8 mouse cellular contexts compared by ENCODE assay signal in genomic region chr9:30445232-30446085, GRCm38 (mm10). TPM values are rescaled to one million over a fixed set of nuclear protein-coding genes. Genes with fewer than 3 reads are reported as not detected.
DNase-seq lines count a peak whose midpoint lies in the region; ATAC-seq and TF ChIP-seq lines count a peak whose summit lies in the region.

No protein-coding gene starts in this region.

- H3K9me3 ChIP-seq in forebrain, embryonic 11.5 days (ENCODE audit: control insufficient read depth, low read length), result no peaks in the 10 kb centered on the region
- no peaks in the 10 kb centered on the region for H3K9me3 ChIP-seq in forebrain, postnatal 0 days (ENCODE audit: low read length)
- H3K9me3 ChIP-seq in heart, embryonic 12.5 days (replicated peaks), result no peaks in the 10 kb centered on the region
- no peaks in the 10 kb centered on the region for H3K9me3 ChIP-seq in neural tube, embryonic 15.5 days (replicated peaks)

- H3K27ac ChIP-seq in forebrain, embryonic 11.5 days (ENCODE audit: low read depth, low read length), result no peak overlapping the region
- H3K27ac ChIP-seq in forebrain, postnatal 0 days (ENCODE audit: low read depth, low read length), result no peak overlapping the region
- H3K27ac ChIP-seq in heart, embryonic 12.5 days (ENCODE audit: poor library complexity, severe bottlenecking), result peak overlapping the region; percentile 15
- no peak overlapping the region for H3K27ac ChIP-seq in neural tube, embryonic 15.5 days (replicated peaks)

- no peaks in the 10 kb centered on the region for H3K27me3 ChIP-seq in forebrain, embryonic 11.5 days (ENCODE audit: control insufficient read depth, insufficient read depth, low read length)
- H3K27me3 ChIP-seq in forebrain, postnatal 0 days (ENCODE audit: insufficient read depth, low read length), result no peaks in the 10 kb centered on the region
- no peaks in the 10 kb centered on the region for H3K27me3 ChIP-seq in heart, embryonic 12.5 days (replicated peaks)
- H3K27me3 ChIP-seq in neural tube, embryonic 15.5 days (replicated peaks), result no peaks in the 10 kb centered on the region

- H3K4me1 ChIP-seq in forebrain, embryonic 11.5 days (replicated peaks; ENCODE audit: control insufficient read depth, insufficient read depth, low read length), result 0 out of 2 replicates have a peak, but pooled peaks cover 5% of the 10 kb centered on the region
- no peaks in the 10 kb centered on the region for H3K4me1 ChIP-seq in forebrain, postnatal 0 days (ENCODE audit: insufficient read depth)
- H3K4me1 ChIP-seq in heart, embryonic 12.5 days (replicated peaks), result peaks cover 10% of the 10 kb centered on the region; the same call in 1 of the 2 replicates
- peaks cover 4% of the 10 kb centered on the region; the same call in 1 of the 2 replicates for H3K4me1 ChIP-seq in neural tube, embryonic 15.5 days

- 91% methylated on average over 14 of the region's 14 CpGs for WGBS in forebrain, embryonic 11.5 days
- 88% methylated on average over 14 of the region's 14 CpGs for WGBS in forebrain, postnatal 0 days
- 68% methylated on average over 14 of the region's 14 CpGs for WGBS in heart, embryonic 12.5 days
- WGBS in neural tube, embryonic 15.5 days, result 72% methylated on average over 14 of the region's 14 CpGs

- H3K36me3 ChIP-seq in forebrain, embryonic 11.5 days (ENCODE audit: control insufficient read depth, insufficient read depth, low read length), result no peaks in the 10 kb centered on the region
- H3K36me3 ChIP-seq in forebrain, postnatal 0 days (ENCODE audit: insufficient read depth), result peaks cover 52% of the 10 kb centered on the region
- H3K36me3 ChIP-seq in heart, embryonic 12.5 days, result peaks cover 57% of the 10 kb centered on the region
- peaks cover 46% of the 10 kb centered on the region for H3K36me3 ChIP-seq in neural tube, embryonic 15.5 days

- H3K4me2 ChIP-seq in forebrain, embryonic 11.5 days (ENCODE audit: low read depth, low read length, severe bottlenecking), result no peak overlapping the region
- no peak overlapping the region for H3K4me2 ChIP-seq in forebrain, postnatal 0 days (ENCODE audit: low read depth)
- H3K4me2 ChIP-seq in heart, embryonic 12.5 days, result no peak overlapping the region
- no peak overlapping the region for H3K4me2 ChIP-seq in neural tube, embryonic 15.5 days

- DNase-seq in forebrain, embryonic 11.5 days (ENCODE audit: low spot score), result peak; percentile 46
- DNase-seq in forebrain, postnatal 0 days, result no peak
- DNase-seq in kidney, postnatal 14 days, result peak; percentile 41
- no peak for DNase-seq in right cerebral cortex, postnatal 36 days (ENCODE audit: low spot score in 2 of 2)
- no peak for DNase-seq in layer of hippocampus, postnatal 10 days (ENCODE audit: low spot score in 2 of 2)

- ATAC-seq in forebrain, embryonic 11.5 days (replicated peaks; ENCODE audit: low FRiP score), result no peak
- ATAC-seq in forebrain, postnatal 0 days, result no peak
- peak; percentile 53 for ATAC-seq in heart, embryonic 12.5 days (ENCODE audit: insufficient number of reproducible peaks, low FRiP score)
- peak; percentile 76 for ATAC-seq in neural tube, embryonic 15.5 days (ENCODE audit: low FRiP score)
- no peak for ATAC-seq in erythroblast, adult 5-6 weeks (replicated peaks; ENCODE audit: low FRiP score, poor library complexity, severe bottlenecking)

- H3K4me3 ChIP-seq in forebrain, embryonic 11.5 days (ENCODE audit: low read depth, low read length), result no peak overlapping the region
- H3K4me3 ChIP-seq in forebrain, postnatal 0 days (ENCODE audit: low read depth, low read length), result no peak overlapping the region
- no peak overlapping the region for H3K4me3 ChIP-seq in heart, embryonic 12.5 days
- H3K4me3 ChIP-seq in neural tube, embryonic 15.5 days (replicated peaks), result no peak overlapping the region

- no peak for TF ChIP-seq CTCF in forebrain, postnatal 0 days (IDR thresholded peaks at IDR 0.05; ENCODE audit: low read depth)

- H3K9ac ChIP-seq in forebrain, embryonic 11.5 days (ENCODE audit: low read length), result no peak overlapping the region
- no peak overlapping the region for H3K9ac ChIP-seq in forebrain, postnatal 0 days
- H3K9ac ChIP-seq in heart, embryonic 12.5 days, result no peak overlapping the region
- H3K9ac ChIP-seq in neural tube, embryonic 15.5 days (replicated peaks), result no peak overlapping the region

RNA-seq across cellular contexts. Expression of gene Snx19, which starts 18.6 kb away (rescaled TPM):
- polyA plus RNA-seq in forebrain, embryonic 11.5 days (2014; fragmentation: Nextera tagmentation; extraction: Ambion mirVana), result 25.4 and 25.9 TPM in 2 replicates
- total RNA-seq in forebrain, postnatal 0 days (2014; rRNA removed), result 25.2 and 30.6 TPM in 2 replicates
- polyA plus RNA-seq in forebrain, postnatal 0 days (2015; fragmentation: Nextera tagmentation; extraction: Ambion mirVana), result 12.7 and 16.7 TPM in 2 replicates
- 21.4 and 22.2 TPM in 2 replicates for polyA plus RNA-seq in heart, embryonic 12.5 days (2016; fragmentation: Nextera tagmentation; extraction: Ambion mirVana)
- polyA plus RNA-seq in neural tube, embryonic 15.5 days (2015; fragmentation: Nextera tagmentation; extraction: Ambion mirVana), result 21.9 TPM in 2 replicates
- total RNA-seq in erythroblast, adult 5-6 weeks (2015; ENCODE audit: low replicate concordance), result 3.6 and 3.7 TPM in 2 replicates
- total RNA-seq in erythroblast, adult 5-6 weeks (2017; ENCODE audit: low replicate concordance), result 2.4 and 2.9 TPM in 2 replicates
- total RNA-seq in layer of hippocampus, postnatal 10 days (2021), result 10 to 100 TPM; 34.1 to 39.5 TPM

Comparison
In these comparisons a context has a peak if more than half of its experiments do, and no peak if none do; other contexts are left out.
1. DNase-seq: peak in forebrain, embryonic 11.5 days (single experiment) and kidney, postnatal 14 days (single experiment); none in forebrain, postnatal 0 days (single experiment), right cerebral cortex, postnatal 36 days (0 of 2) and layer of hippocampus, postnatal 10 days (0 of 2).
2. ATAC-seq: peak in heart, embryonic 12.5 days (single experiment) and neural tube, embryonic 15.5 days (single experiment); none in forebrain, embryonic 11.5 days (single experiment), forebrain, postnatal 0 days (single experiment) and erythroblast, adult 5-6 weeks (single experiment).